Mouse (Mus musculus) thymus, adult 2 months (tissue): ENCODE measurements around the gene Syt8. TPM values are rescaled to one million over a fixed set of nuclear protein-coding genes. Genes with fewer than 3 reads are reported as not detected.

Experiments
- DNase-seq: peaks from one replicate; pipeline ENCODE4 v3.0.0; 2021
- H3K27ac ChIP-seq: fragments of 200-500 bp; 2 replicates; pipeline ENCODE4 v1.5.1; 2012; ENCODE audit warnings: low read length, control low read depth; ENCODE audit not compliant: control insufficient read depth, insufficient read depth
- H3K27me3 ChIP-seq: fragments of 200-500 bp; 2 replicates; pipeline ENCODE4 v1.6.1; 2012; ENCODE audit warnings: mild to moderate bottlenecking, low read length, moderate library complexity, mixed read lengths; ENCODE audit not compliant: control insufficient read depth, insufficient read depth
- H3K36me3 ChIP-seq: fragments of 200-500 bp; 2 replicates; pipeline ENCODE4 v1.6.1; 2012; ENCODE audit warnings: mild to moderate bottlenecking, low read length, moderate library complexity; ENCODE audit not compliant: control insufficient read depth, insufficient read depth
- H3K4me1 ChIP-seq: fragments of 200-500 bp; replicated peaks from 2 replicates; pipeline ENCODE4 v1.6.1; 2012; ENCODE audit warnings: low read length; ENCODE audit not compliant: control insufficient read depth, insufficient read depth
- H3K4me3 ChIP-seq: fragments of 200-500 bp; 2 replicates; pipeline ENCODE4 v1.5.1; 2012; ENCODE audit warnings: mild to moderate bottlenecking, low read length, control low read depth, moderate library complexity; ENCODE audit not compliant: control insufficient read depth, insufficient read depth
- CTCF ChIP-seq: fragments of 200-500 bp; IDR thresholded peaks from 2 replicates; pipeline ENCODE4 v1.5.1; 2012; ENCODE audit warnings: mild to moderate bottlenecking, control low read depth, low read length, moderate library complexity, borderline replicate concordance; ENCODE audit not compliant: control insufficient read depth, poor library complexity, insufficient read depth; ENCODE audit errors: extremely low read depth
- POLR2A ChIP-seq: fragments of 200-500 bp; IDR thresholded peaks from 2 replicates; pipeline ENCODE4 v1.6.1; 2012; ENCODE audit warnings: mild to moderate bottlenecking, low read length, control low read depth, moderate library complexity; ENCODE audit not compliant: control insufficient read depth, poor library complexity, insufficient read depth; ENCODE audit errors: extremely low read depth
- WGBS: fragments of 180-500 bp; shearing (Covaris S2); methylation state at CpG from one replicate; pipeline ENCODE4 v1.1.7; 2018; 5-methylcytosine and 5-hydroxymethylcytosine counted together
- polyA plus RNA-seq: library from polyadenylated mRNA; depleted of rRNA; stranded (reverse); fragments of >200 nt; gene quantifications from 2 replicates; pipeline ENCODE4 v1.2.3, GENCODE M21; 2012

The Syt8 gene
- polyA plus RNA-seq, 1 experiment: 2.2 TPM

- Histone ChIP-seq H3K36me3 (peaks cover under 1% of the 10 kb centered on the region; the same call in 1 of the 2 replicates), H3K4me1 (peaks cover 35% of the 10 kb centered on the region), H3K4me3 (no peak overlapping the region), H3K27me3 (no peaks in the 10 kb centered on the region), H3K27ac (no peak overlapping the region)
- WGBS: 90% methylated on average over 3 of the region's 3 CpGs
- no peak for DNase-seq
- TF ChIP-seq POLR2A: no peak
- TF ChIP-seq CTCF: no peak
These were observed 44.5 kb upstream of the Syt8 start for GRCm38 (mm10) chr7:142389961-142390650.

- no peak for DNase-seq
- no peak overlapping the region for H3K4me3 ChIP-seq
- H3K27ac ChIP-seq: no peak overlapping the region
- peaks cover 27% of the 10 kb centered on the region for H3K4me1 ChIP-seq
- no peaks in the 10 kb centered on the region for H3K36me3 ChIP-seq
- H3K27me3 ChIP-seq: no peaks in the 10 kb centered on the region
- 90% methylated on average over 3 of the region's 3 CpGs for WGBS
- TF ChIP-seq POLR2A (no peak), CTCF (no peak)
These were observed 43.5 kb upstream of the Syt8 start for GRCm38 (mm10) chr7:142391108-142391507.

- 94% methylated on average over 4 of the region's 4 CpGs for whole genome bisulfite sequencing
- H3K27me3 ChIP-seq: no peaks in the 10 kb centered on the region
- H3K4me3 ChIP-seq: no peak overlapping the region
- no peak for TF ChIP-seq POLR2A
- no peak for TF ChIP-seq CTCF
- H3K4me1 ChIP-seq: peaks cover 22% of the 10 kb centered on the region
- H3K27ac ChIP-seq: no peak overlapping the region
- no peak for DNase-seq
- H3K36me3 ChIP-seq: no peaks in the 10 kb centered on the region
These were observed 43.0 kb upstream of the Syt8 start for GRCm38 (mm10) chr7:142391609-142392008.

GRCm38 (mm10) chr7:142393191-142393590 is 41.5 kb upstream of the Syt8 start:
- H3K4me3 ChIP-seq: no peak overlapping the region
- 34% methylated on average over 4 of the region's 4 CpGs for WGBS
- DNase-seq: no peak
- TF ChIP-seq POLR2A: no peak
- no peak for TF ChIP-seq CTCF
- H3K27me3 ChIP-seq: no peaks in the 10 kb centered on the region
- H3K27ac ChIP-seq: no peak overlapping the region
- H3K4me1 ChIP-seq: peaks cover 14% of the 10 kb centered on the region
- H3K36me3 ChIP-seq: no peaks in the 10 kb centered on the region

GRCm38 (mm10) chr7:142394261-142395190 is 40.1 kb upstream of the Syt8 start:
- no peak overlapping the region for H3K4me3 ChIP-seq
- 46% methylated on average over 6 of the region's 6 CpGs for WGBS
- peaks cover 18% of the 10 kb centered on the region for H3K4me1 ChIP-seq
- H3K27me3 ChIP-seq: no peaks in the 10 kb centered on the region
- no peaks in the 10 kb centered on the region for H3K36me3 ChIP-seq
- no peak for TF ChIP-seq POLR2A
- no peak for TF ChIP-seq CTCF
- DNase-seq: no peak
- H3K27ac ChIP-seq: no peak overlapping the region

- no peak overlapping the region for H3K4me3 ChIP-seq
- H3K36me3 ChIP-seq: no peaks in the 10 kb centered on the region
- no peak overlapping the region for H3K27ac ChIP-seq
- peaks cover 18% of the 10 kb centered on the region for H3K4me1 ChIP-seq
- TF ChIP-seq CTCF (no peak), POLR2A (no peak)
- no peak for DNase-seq
- WGBS: 93% methylated on average over 4 of the region's 4 CpGs
- no peaks in the 10 kb centered on the region for H3K27me3 ChIP-seq
These were observed 39.2 kb upstream of the Syt8 start for GRCm38 (mm10) chr7:142395472-142395871.
